Mouse (Mus musculus) spleen, adult 10 weeks (tissue): Measurements from ENCODE around the gene Zdhhc25. TPM values are rescaled to one million over a fixed set of nuclear protein-coding genes. Genes with fewer than 3 reads are reported as not detected.

Experiments
- polyA plus RNA-seq: library from polyadenylated mRNA; stranded (reverse); fragments of 350-450 nt; fragmentation: Illumina TruSeq; extraction: RNeasy Lipid Tissue Mini Kit (QIAGEN cat#74804); gene quantifications from one replicate; pipeline ENCODE4 v1.2.3, GENCODE M21; 2015; ENCODE audit warnings: low replicate concordance; ENCODE audit not compliant: insufficient read depth

Zdhhc25 gene
- not detected for polyA plus RNA-seq

DNA sequence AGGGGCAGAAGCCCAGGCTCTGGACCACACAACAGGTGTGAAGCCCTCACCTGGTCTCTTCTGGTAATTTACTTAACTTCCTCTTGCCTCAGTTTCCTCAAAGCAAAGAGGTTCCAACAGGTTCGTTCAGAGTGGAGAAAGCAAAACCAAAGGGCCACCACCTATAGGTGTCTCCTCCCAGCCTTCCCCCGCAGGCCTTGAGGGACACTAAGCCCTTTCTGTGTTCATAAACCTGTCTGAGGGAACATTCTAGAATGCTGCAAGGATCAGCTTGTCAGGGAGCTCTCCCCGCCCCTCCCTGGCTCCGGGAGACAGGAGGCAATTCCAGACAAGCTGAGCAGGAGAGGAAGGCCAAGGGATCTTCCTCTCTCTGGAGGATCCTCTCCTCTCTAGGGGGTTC is at the start of gene Zdhhc25:
Gene Zdhhc25 (plus strand): TSS at position 301 of the 400 bp plus-strand sequence.

Other genes starting within 250 kb of the Zdhhc25 start
- 34.4 TPM for gene Brd1, start 133.9 kb downstream of the Zdhhc25 start, polyA plus RNA-seq
- gene Zbed4, start 151.4 kb downstream of the Zdhhc25 start, polyA plus RNA-seq, result 26.0 TPM
- 19.7 TPM for gene Alg12, start 219.0 kb downstream of the Zdhhc25 start, polyA plus RNA-seq
- 44.9 TPM for gene Creld2, start 219.3 kb downstream of the Zdhhc25 start, polyA plus RNA-seq